Mouse (Mus musculus) ES-E14 (cell line): ENCODE measurements around the gene Olfr380. TPM values are rescaled to one million over a fixed set of nuclear protein-coding genes. Genes with fewer than 3 reads are reported as not detected.

Experiments
- DNase-seq: peaks from one replicate; pipeline ENCODE4 v3.0.0-alpha.2; 2013; ENCODE audit warnings: low read depth, low spot score
- H3K27ac ChIP-seq: 2 replicates; pipeline ENCODE4 v1.5.1; 2012; ENCODE audit warnings: low read depth, mild to moderate bottlenecking, low read length, moderate library complexity, mixed read lengths; ENCODE audit not compliant: poor library complexity, insufficient read depth, severe bottlenecking
- H3K36me3 ChIP-seq: 2 replicates; pipeline ENCODE4 v1.6.1; 2012; ENCODE audit warnings: mild to moderate bottlenecking, low read length, moderate library complexity, mixed read lengths; ENCODE audit not compliant: control insufficient read depth, poor library complexity, insufficient read depth, severe bottlenecking
- H3K4me1 ChIP-seq, 2 experiments: fragments of 150-350 bp in 1 of 2; sonication (generic) in 1 of 2; 2 replicates each; pipeline ENCODE4 v1.6.1; 2012; ENCODE audit warnings: low read length in 2 of 2, mild to moderate bottlenecking in 1 of 2, mixed read lengths in 1 of 2; ENCODE audit not compliant: control insufficient read depth in 2 of 2, insufficient read depth in 2 of 2, poor library complexity in 1 of 2
- H3K4me3 ChIP-seq, 2 experiments: fragments of 150-350 bp in 1 of 2; sonication (generic) in 1 of 2; 2 replicates each; pipeline ENCODE4 v1.5.1; 2012; ENCODE audit warnings: low read length in 2 of 2, low read depth in 1 of 2, mild to moderate bottlenecking in 1 of 2, mixed read lengths in 1 of 2; ENCODE audit not compliant: insufficient read depth in 1 of 2, poor library complexity in 1 of 2, severe bottlenecking in 1 of 2
- H3K9ac ChIP-seq: 2 replicates; pipeline ENCODE4 v1.6.1; 2012; ENCODE audit warnings: low read depth, mild to moderate bottlenecking, low read length, mixed read lengths; ENCODE audit not compliant: poor library complexity, insufficient read depth, severe bottlenecking
- H3K9me3 ChIP-seq: fragments of 150-350 bp; sonication (generic); 2 replicates; pipeline ENCODE4 v1.6.1; 2012; ENCODE audit warnings: low read depth, mild to moderate bottlenecking, low read length; ENCODE audit not compliant: control insufficient read depth, insufficient read depth
- CHD2 ChIP-seq: IDR thresholded peaks from 2 replicates; pipeline ENCODE4 v1.6.1; 2014; ENCODE audit warnings: mild to moderate bottlenecking, low read depth, low read length, inconsistent platforms
- HCFC1 ChIP-seq: IDR thresholded peaks from 2 replicates; pipeline ENCODE4 v1.6.1; 2012; ENCODE audit warnings: low read length, inconsistent platforms, borderline replicate concordance; ENCODE audit not compliant: insufficient read depth
- MAFK ChIP-seq: IDR thresholded peaks from 2 replicates; pipeline ENCODE4 v1.6.1; 2014; ENCODE audit warnings: mild to moderate bottlenecking, low read depth, low read length, inconsistent platforms; ENCODE audit not compliant: insufficient read depth
- ZC3H11A ChIP-seq: IDR thresholded peaks from 2 replicates; pipeline ENCODE4 v1.6.1; 2012; ENCODE audit warnings: low read depth, mild to moderate bottlenecking, inconsistent platforms, low read length, borderline replicate concordance
- ZNF384 ChIP-seq: IDR thresholded peaks from 2 replicates; pipeline ENCODE4 v1.6.1; 2012; ENCODE audit warnings: low read depth, low read length, inconsistent platforms
- in situ Hi-C, 2 experiments: fragments of 600-800 bp; cut with MboI; formaldehyde crosslinking; loops; one replicate each; pipeline ENCODE4 v1.15.1; 2025; ENCODE audit warnings: low sequenced_read_pairs in 2 of 2, inconsistent platforms in 1 of 2; ENCODE audit not compliant: unreplicated experiment in 2 of 2
- total RNA-seq: library from RNA; depleted of rRNA; stranded (reverse); fragments of 300-350 nt; gene quantifications from 2 replicates; pipeline ENCODE4 v1.2.3, GENCODE M21; 2012; rRNA removed

Gene Olfr380
- not detected in 2 replicates for total RNA-seq

DNA sequence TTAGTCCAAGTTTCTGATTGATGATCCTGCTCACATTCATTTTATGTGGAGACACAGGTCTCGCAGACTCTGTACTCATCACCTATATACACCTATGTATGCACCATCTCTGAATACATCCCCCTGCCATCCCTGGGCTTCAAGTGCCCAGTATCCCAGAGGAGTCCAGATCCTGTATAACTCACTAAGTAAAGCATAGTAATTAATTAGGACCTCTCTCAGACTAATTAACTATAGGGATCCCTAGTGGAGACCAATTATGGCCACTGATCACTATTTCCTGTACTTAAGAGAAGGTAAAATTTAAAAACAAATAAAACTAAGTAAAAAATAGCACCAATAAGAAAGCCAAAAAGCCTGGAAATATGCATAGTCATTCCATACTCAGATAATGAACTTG, at the start of gene Olfr380:
Olfr380 (minus strand) TSS at position 101 of the 400 bp plus-strand sequence.
- Histone ChIP-seq H3K9ac (no peak within 1 kb of the TSS), H3K4me1 (no peaks in the 10 kb centered on the region), H3K36me3 (no peaks in the 10 kb centered on the region), H3K4me3 (no peak within 1 kb of the TSS), H3K27ac (no peak within 1 kb of the TSS), H3K9me3 (no peaks in the 10 kb centered on the region)
- TF ChIP-seq ZC3H11A, result no peak
- in situ Hi-C loops, result no loop called here
- no peak for DNase-seq

DNA sequence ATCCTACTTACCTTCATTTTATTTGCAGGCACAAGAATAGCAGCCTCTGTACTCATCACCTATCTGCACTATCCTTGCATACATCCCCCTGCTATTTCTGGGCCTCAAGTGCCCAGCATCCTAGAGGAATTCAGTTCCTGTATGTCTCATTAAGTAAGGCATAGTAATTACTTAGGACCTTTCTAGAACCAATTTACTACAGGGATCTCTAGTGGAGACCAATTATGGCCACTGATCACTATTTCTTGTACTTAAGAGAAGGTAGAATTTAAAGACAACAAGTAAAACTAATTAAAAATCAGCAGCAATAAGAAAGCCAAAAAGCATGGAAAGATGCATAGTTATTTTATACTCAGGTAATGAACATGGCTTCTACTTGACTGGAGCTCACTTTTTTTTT, 34.2 kb upstream of the Olfr380 start, which contains the start of gene Olfr381:
Olfr381 (minus strand) TSS at position 101 of the 400 bp plus-strand sequence.
- no peak for DNase-seq
- TF ChIP-seq CHD2 (no peak), MAFK (no peak), HCFC1 (no peak), ZC3H11A (no peak), ZNF384 (no peak)
- no peak within 1 kb of the TSS for H3K4me3 ChIP-seq
- H3K27ac ChIP-seq, result no peak within 1 kb of the TSS
- H3K36me3 ChIP-seq, result no peaks in the 10 kb centered on the region
- no peaks in the 10 kb centered on the region for H3K9me3 ChIP-seq
- no peak within 1 kb of the TSS for H3K9ac ChIP-seq
- H3K4me1 ChIP-seq, result no peaks in the 10 kb centered on the region
- in situ Hi-C loops, result no loop called here

DNA sequence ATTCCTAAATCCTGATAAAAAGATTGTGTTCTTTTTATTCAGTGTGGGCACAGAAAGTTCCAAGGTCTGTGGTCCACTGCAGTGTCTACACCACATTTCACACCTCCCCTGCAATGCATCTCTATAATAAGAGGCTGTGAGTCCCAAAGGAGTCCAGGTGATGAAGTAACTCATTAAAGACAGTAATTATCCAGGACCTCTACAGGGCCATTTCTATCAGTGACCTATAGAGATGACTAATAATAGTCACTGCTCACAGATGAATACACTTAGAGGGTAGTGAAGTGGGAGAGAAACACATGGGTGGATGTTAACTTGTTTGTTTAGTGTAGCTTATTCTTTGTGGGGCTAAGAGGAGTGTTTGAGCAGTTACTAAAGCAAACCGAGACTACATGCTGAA, 28.9 kb downstream of the Olfr380 start, which contains the start of gene Olfr378:
Olfr378 (minus strand) TSS at position 101 of the 400 bp plus-strand sequence.
- Histone ChIP-seq H3K27ac (no peak within 1 kb of the TSS), H3K9me3 (no peaks in the 10 kb centered on the region), H3K4me3 (no peak within 1 kb of the TSS), H3K36me3 (no peaks in the 10 kb centered on the region), H3K9ac (no peak within 1 kb of the TSS), H3K4me1 (no peaks in the 10 kb centered on the region)
- DNase-seq, result no peak
- in situ Hi-C loops, result no loop called here
- TF ChIP-seq ZC3H11A (no peak), CHD2 (no peak)

Other genes with a start within 250 kb of the Olfr380 start
- 0.16 and 0.22 TPM in 2 replicates for gene Trpv1, start 223.2 kb downstream of the Olfr380 start, total RNA-seq
- gene Trpv3, start 190.1 kb downstream of the Olfr380 start, total RNA-seq, result 0.16 and 0.54 TPM in 2 replicates
- 2.2 and 4.1 TPM in 2 replicates for gene Aspa, start 127.9 kb downstream of the Olfr380 start, total RNA-seq
- 0.13 TPM in 1 of 2 replicates, not detected in the other for gene Gm49340, start 127.8 kb downstream of the Olfr380 start, total RNA-seq
- 0.74 and 3.3 TPM in 2 replicates for gene Spata22, start 127.8 kb downstream of the Olfr380 start, total RNA-seq
- gene Olfr20, start 106.7 kb downstream of the Olfr380 start, total RNA-seq, result 0.31 TPM in 1 of 2 replicates, not detected in the other
- 1.1 and 1.6 TPM in 2 replicates for gene Olfr376, start 86.3 kb downstream of the Olfr380 start, total RNA-seq
- gene Olfr1, start 57.9 kb downstream of the Olfr380 start, total RNA-seq, result not detected in 2 replicates
- not detected in 2 replicates for gene Olfr378, start 29.0 kb downstream of the Olfr380 start, total RNA-seq
- gene Olfr381, start 34.1 kb upstream of the Olfr380 start, total RNA-seq, result not detected in 2 replicates
- gene Olfr382, start 59.7 kb upstream of the Olfr380 start, total RNA-seq, result not detected in 2 replicates
- not detected in 2 replicates for gene Olfr385, start 135.5 kb upstream of the Olfr380 start, total RNA-seq
- not detected in 2 replicates for gene Olfr384, start 141.1 kb upstream of the Olfr380 start, total RNA-seq
- gene Zfp735, start 231.3 kb upstream of the Olfr380 start, total RNA-seq, result not detected in 2 replicates